Mouse (Mus musculus) stomach, postnatal 0 days (tissue): ENCODE measurements around the gene Tmem151b. TPM values are rescaled to one million over a fixed set of nuclear protein-coding genes. Genes with fewer than 3 reads are reported as not detected.

ENCODE experiments used
- ATAC-seq: fragments of 200-750 bp; cut with Nextera tagmentation; 2 replicates; pipeline ENCODE4 v1.8.0; 2017; ENCODE audit not compliant: low FRiP score, low TSS enrichment
- DNase-seq: peaks from one replicate; pipeline ENCODE4 v3.0.0-alpha.2; 2016; ENCODE audit warnings: low spot score
- H3K27ac ChIP-seq: fragments of 300-500 bp; sonication (generic); replicated peaks from 2 replicates; pipeline ENCODE4 v1.5.1; 2014; ENCODE audit warnings: mild to moderate bottlenecking, control low read depth
- H3K27me3 ChIP-seq: fragments of 300-500 bp; sonication (generic); 2 replicates; pipeline ENCODE4 v1.6.1; 2014; ENCODE audit warnings: low read length; ENCODE audit not compliant: control insufficient read depth, insufficient read depth
- H3K36me3 ChIP-seq: fragments of 300-500 bp; sonication (generic); 2 replicates; pipeline ENCODE4 v1.6.1; 2014; ENCODE audit warnings: low read length, mixed read lengths; ENCODE audit not compliant: control insufficient read depth, insufficient read depth
- H3K4me1 ChIP-seq: fragments of 300-500 bp; sonication (generic); replicated peaks from 2 replicates; pipeline ENCODE4 v1.6.1; 2014; ENCODE audit warnings: antibody characterized with exemption; ENCODE audit not compliant: control insufficient read depth, insufficient read depth
- H3K4me2 ChIP-seq: fragments of 300-500 bp; sonication (generic); replicated peaks from 2 replicates; pipeline ENCODE4 v1.6.1; 2014; ENCODE audit warnings: low read depth, mild to moderate bottlenecking, control low read depth, moderate library complexity
- H3K4me3 ChIP-seq: fragments of 300-500 bp; sonication (generic); 2 replicates; pipeline ENCODE4 v1.5.1; 2014; ENCODE audit warnings: low read depth, low read length, control low read depth
- H3K9ac ChIP-seq: fragments of 300-500 bp; sonication (generic); 2 replicates; pipeline ENCODE4 v1.6.1; 2014; ENCODE audit warnings: mild to moderate bottlenecking, low read length, control low read depth, mixed read lengths
- H3K9me3 ChIP-seq: fragments of 300-500 bp; sonication (generic); 2 replicates; pipeline ENCODE4 v1.6.1; 2016; ENCODE audit warnings: low read length; ENCODE audit not compliant: control insufficient read depth
- CTCF ChIP-seq: IDR thresholded peaks from 2 replicates; pipeline ENCODE4 v1.5.1; 2016; ENCODE audit warnings: antibody characterized with exemption, low read depth, mild to moderate bottlenecking, moderate library complexity
- EP300 ChIP-seq: optimal IDR thresholded peaks from 2 replicates; pipeline ENCODE3; 2016; ENCODE audit warnings: antibody characterized with exemption
- WGBS: fragments of 180-500 bp; shearing (Covaris S2); extraction: QIAGEN DNeasy Blood & Tissue Kit; methylation state at CpG from one replicate; pipeline ENCODE4 v1.1.7; 2014; 5-methylcytosine and 5-hydroxymethylcytosine counted together
- polyA plus RNA-seq: library from polyadenylated mRNA; unstranded; fragments of >200 nt; fragmentation: Nextera tagmentation; extraction: Ambion mirVana; gene quantifications from 2 replicates; pipeline ENCODE4 v1.2.1, GENCODE M21; 2015

Tmem151b gene
- polyA plus RNA-seq, 1 experiment from 2014 or later: 0.41 TPM

DNA sequence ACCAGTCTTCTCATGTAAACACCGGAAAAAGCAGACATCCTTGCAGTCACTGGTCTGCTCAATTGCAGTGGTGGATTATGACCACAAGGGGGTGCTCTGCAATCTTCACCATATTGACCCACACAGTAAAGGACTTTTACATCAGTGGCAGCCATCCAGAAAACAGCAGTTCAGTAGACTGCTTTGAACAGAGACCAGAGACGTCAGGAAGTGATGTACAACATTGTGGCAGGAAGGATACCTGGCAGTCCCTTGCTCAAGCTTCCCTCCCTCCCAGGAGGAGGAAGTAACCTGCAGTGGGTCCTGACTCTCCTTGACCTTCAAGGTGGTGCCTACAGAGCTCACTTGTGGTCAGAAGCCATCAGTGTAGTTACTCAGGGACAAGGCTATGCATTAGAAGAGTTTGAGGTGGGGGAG is 32.1 kb upstream of the Tmem151b start:
- DNase-seq (peak; percentile 81), ATAC-seq (peak; percentile 37)
- H3K27ac ChIP-seq: peak overlapping the region; percentile 71; the same call in 1 of the 2 replicates
- TF ChIP-seq EP300 (no peak), CTCF (peak; percentile 97)
- H3K27me3 ChIP-seq: no peaks in the 10 kb centered on the region
- H3K4me1 ChIP-seq: 0 out of 2 replicates have a peak, but pooled peaks cover 5% of the 10 kb centered on the region
- WGBS: 5% methylated on average over 2 of the region's 2 CpGs
- 0 out of 2 replicates have a peak overlapping the region, but pooled peaks have one; percentile 25 for H3K4me2 ChIP-seq
- no peak overlapping the region for H3K9ac ChIP-seq
- no peaks in the 10 kb centered on the region for H3K9me3 ChIP-seq
- H3K36me3 ChIP-seq: no peaks in the 10 kb centered on the region
- no peak overlapping the region for H3K4me3 ChIP-seq

DNA sequence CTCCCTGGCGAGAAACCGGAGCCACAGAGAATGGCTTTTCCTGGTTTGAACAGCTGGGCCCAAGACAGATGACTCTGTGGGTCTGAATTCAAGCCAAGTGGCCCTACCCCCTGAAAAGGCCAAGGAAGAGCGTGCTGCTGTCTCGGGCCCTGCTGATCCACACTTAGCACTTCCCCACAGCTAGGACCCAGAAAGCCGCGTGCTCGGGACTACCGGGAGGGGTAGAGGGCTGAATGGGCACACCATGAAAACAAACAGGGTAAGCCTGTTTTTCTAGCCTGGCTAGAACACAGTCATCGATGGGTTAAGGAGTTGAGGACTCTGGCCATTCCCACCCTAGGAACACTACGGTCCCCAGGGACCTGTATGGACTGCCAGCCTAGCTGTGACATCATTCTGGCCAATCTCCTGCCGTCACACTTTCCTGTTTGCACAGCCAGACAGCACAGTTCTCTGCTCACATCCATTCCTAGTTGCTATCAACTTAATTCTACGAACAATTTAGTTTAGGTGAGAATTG is 31.5 kb upstream of the Tmem151b start:
- Histone ChIP-seq H3K9ac (peak overlapping the region; percentile 31; the same call in 1 of the 2 replicates), H3K4me1 (0 out of 2 replicates have a peak, but pooled peaks cover 5% of the 10 kb centered on the region), H3K36me3 (no peaks in the 10 kb centered on the region), H3K4me2 (peak overlapping the region; percentile 25; the same call in 1 of the 2 replicates), H3K27me3 (no peaks in the 10 kb centered on the region), H3K9me3 (no peaks in the 10 kb centered on the region), H3K27ac (peak overlapping the region; percentile 71), H3K4me3 (no peak overlapping the region)
- DNase-seq (peak; percentile 68), ATAC-seq (peak; percentile 72)
- TF ChIP-seq EP300 (peak; percentile 46), CTCF (no peak)
- WGBS: 16% methylated on average over 12 of the region's 12 CpGs

DNA sequence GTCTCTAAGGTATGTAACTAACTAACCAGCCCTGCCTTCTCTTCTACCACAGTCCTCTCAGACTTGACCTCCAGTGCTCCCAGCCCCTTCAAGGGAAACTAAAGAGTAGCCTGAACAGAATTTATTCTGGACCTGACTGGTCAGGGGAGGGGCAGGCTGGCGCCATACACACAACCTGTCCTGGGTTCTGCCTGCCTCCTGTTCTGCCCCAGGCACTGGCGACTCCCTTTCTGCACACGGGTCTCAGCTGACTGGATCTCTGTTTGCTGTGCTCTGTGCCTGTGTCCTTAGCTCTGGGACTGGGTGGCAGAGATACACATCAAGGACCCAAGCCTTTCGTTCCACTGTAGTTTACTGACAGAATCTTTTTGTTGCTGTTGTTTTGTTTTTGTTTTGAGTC is 30.1 kb upstream of the Tmem151b start:
- 59% methylated on average over 4 of the region's 4 CpGs for WGBS
- Histone ChIP-seq H3K4me2 (no peak overlapping the region), H3K9ac (no peak overlapping the region), H3K36me3 (no peaks in the 10 kb centered on the region), H3K27ac (peak overlapping the region; percentile 36; the same call in 1 of the 2 replicates), H3K4me1 (0 out of 2 replicates have a peak, but pooled peaks cover 3% of the 10 kb centered on the region), H3K27me3 (no peaks in the 10 kb centered on the region), H3K9me3 (no peaks in the 10 kb centered on the region), H3K4me3 (no peak overlapping the region)
- DNase-seq (no peak), ATAC-seq (peak; percentile 31; the same call in 1 of the 2 replicates)
- no peak for TF ChIP-seq EP300
- TF ChIP-seq CTCF: no peak

DNA sequence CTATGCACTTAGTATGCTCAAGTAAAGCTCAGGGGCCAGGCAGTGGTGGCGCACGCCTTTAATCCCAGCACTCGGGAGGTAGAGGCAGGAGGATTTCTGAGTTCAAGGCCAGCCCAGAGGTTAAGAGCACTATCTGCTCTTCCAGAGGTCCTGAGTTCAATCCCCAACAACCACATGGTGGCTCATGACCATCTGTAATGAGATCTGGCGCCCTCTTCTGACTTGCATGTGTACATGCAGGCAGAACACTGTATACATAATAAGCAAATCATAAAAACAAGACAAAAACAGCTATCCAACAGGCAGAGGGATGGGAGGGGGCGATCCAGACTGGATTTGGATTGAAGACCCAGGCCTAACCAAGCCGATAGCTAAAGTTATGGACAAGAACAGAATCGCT is 29.4 kb upstream of the Tmem151b start:
- no peaks in the 10 kb centered on the region for H3K36me3 ChIP-seq
- H3K9me3 ChIP-seq: no peaks in the 10 kb centered on the region
- no peaks in the 10 kb centered on the region for H3K27me3 ChIP-seq
- no peak overlapping the region for H3K9ac ChIP-seq
- no peaks in the 10 kb centered on the region for H3K4me1 ChIP-seq
- WGBS: 66% methylated on average over 7 of the region's 7 CpGs
- no peak overlapping the region for H3K4me3 ChIP-seq
- no peak overlapping the region for H3K4me2 ChIP-seq
- TF ChIP-seq CTCF: peak; percentile 77
- TF ChIP-seq EP300: no peak
- peak overlapping the region; percentile 80 for H3K27ac ChIP-seq
- no peak for ATAC-seq
- no peak for DNase-seq

DNA sequence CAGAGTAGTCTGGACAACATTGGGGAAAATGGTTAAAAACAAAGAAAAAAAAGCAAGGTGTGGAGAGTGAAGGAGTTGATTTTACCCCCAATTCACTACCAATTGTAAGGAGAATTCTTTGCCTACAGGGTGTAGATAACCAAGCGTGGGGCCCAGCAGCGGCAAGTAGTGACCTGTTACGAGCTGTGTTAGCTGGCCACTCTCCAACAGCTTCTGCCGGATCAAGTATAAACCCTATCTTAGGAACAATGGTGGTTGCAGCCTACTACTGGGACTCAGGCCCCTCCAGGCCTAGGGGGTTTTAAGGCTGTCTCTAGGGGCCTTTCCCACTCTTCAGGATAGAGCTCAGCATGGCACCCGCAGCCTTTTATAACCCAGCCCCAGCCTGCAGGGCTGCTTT is 28.8 kb upstream of the Tmem151b start:
- Histone ChIP-seq H3K27me3 (no peaks in the 10 kb centered on the region), H3K36me3 (no peaks in the 10 kb centered on the region), H3K4me1 (no peaks in the 10 kb centered on the region), H3K9me3 (no peaks in the 10 kb centered on the region), H3K9ac (no peak overlapping the region), H3K4me3 (no peak overlapping the region), H3K27ac (peak overlapping the region; percentile 80), H3K4me2 (no peak overlapping the region)
- WGBS: 38% methylated on average over 5 of the region's 5 CpGs
- DNase-seq (no peak), ATAC-seq (no peak)
- no peak for TF ChIP-seq CTCF
- TF ChIP-seq EP300: no peak

DNA sequence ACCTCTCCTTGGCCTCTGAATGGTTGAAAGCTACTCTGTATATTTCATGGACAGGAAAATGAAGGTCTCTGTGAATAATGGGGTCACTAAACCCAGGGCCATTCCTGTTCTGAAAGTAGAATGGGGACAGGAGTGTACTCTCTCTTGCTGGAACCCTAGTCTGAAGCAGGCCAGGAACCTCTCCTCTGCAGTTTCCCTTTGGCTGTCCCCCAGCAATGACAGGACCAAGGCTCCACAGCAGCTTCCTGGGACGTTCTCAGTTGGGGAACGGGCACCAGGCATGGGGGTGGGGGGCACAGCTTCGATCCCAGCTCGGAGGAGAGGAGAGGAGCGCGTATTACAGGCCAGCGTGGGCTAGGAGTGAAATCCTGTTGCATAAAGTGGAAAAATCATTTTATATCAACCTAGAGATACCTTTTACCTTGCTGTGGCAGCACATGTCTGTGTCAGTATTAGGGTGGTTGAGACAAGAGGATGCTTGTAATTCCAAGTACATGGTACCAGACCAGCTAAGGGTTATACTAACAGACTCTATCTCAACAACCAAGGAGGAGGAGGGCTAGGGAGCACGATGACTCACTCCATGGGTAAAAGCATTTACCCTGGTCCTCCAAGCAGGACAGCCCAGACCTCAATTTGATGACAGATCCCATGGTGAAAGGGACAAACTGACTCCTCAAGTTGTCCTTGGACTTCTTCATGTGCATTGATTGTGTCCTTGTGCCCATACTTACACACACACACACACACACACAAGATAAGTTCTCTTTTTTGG is 25.8 kb upstream of the Tmem151b start:
- Histone ChIP-seq H3K4me2 (no peak overlapping the region; the same call in 1 of the 2 replicates), H3K9ac (no peak overlapping the region)

More for the DNA sequence above, 25.8 kb upstream of the Tmem151b start:
- Histone ChIP-seq H3K27me3 (no peaks in the 10 kb centered on the region), H3K9me3 (no peaks in the 10 kb centered on the region), H3K4me3 (no peak overlapping the region), H3K27ac (peak overlapping the region; percentile 35; the same call in 1 of the 2 replicates), H3K4me1 (no peaks in the 10 kb centered on the region), H3K36me3 (peaks cover 11% of the 10 kb centered on the region)
- no peak for DNase-seq
- TF ChIP-seq CTCF: no peak
- no peak for TF ChIP-seq EP300
- WGBS: 87% methylated on average over 8 of the region's 8 CpGs
- no peak for ATAC-seq
